Mouse (Mus musculus): ENCODE measurements around the gene Spata5. TPM values are rescaled to one million over a fixed set of nuclear protein-coding genes. Genes with fewer than 3 reads are reported as not detected.

The Spata5 gene
- 1.0 and 2.5 TPM in 2 replicates for total RNA-seq (2015; ENCODE audit: low replicate concordance)
- total RNA-seq (2017; ENCODE audit: low replicate concordance): 22.2 and 23.6 TPM in 2 replicates

GRCm38 (mm10) chr3:37419458-37419991 is at the start of gene Spata5:
Spata5 (plus strand) TSS chr3:37419896.
- peak; percentile 86 for ATAC-seq (replicated peaks; ENCODE audit: low FRiP score, poor library complexity, severe bottlenecking)

- no peak for ATAC-seq (replicated peaks; ENCODE audit: low FRiP score, poor library complexity, severe bottlenecking)
These were observed 49.3 kb upstream of the Spata5 start for GRCm38 (mm10) chr3:37370407-37370806.

- no peak for ATAC-seq (replicated peaks; ENCODE audit: low FRiP score, poor library complexity, severe bottlenecking)
These were observed 46.0 kb upstream of the Spata5 start for GRCm38 (mm10) chr3:37373712-37374111.

GRCm38 (mm10) chr3:37377926-37378325 is 41.8 kb upstream of the Spata5 start:
- ATAC-seq (replicated peaks; ENCODE audit: low FRiP score, poor library complexity, severe bottlenecking): no peak

GRCm38 (mm10) chr3:37378412-37378811 is 41.3 kb upstream of the Spata5 start:
- ATAC-seq (replicated peaks; ENCODE audit: low FRiP score, poor library complexity, severe bottlenecking): no peak

- ATAC-seq (replicated peaks; ENCODE audit: low FRiP score, poor library complexity, severe bottlenecking): no peak
These were observed 40.5 kb upstream of the Spata5 start for GRCm38 (mm10) chr3:37379201-37379600.

- ATAC-seq (replicated peaks; ENCODE audit: low FRiP score, poor library complexity, severe bottlenecking): no peak
These were observed 39.5 kb upstream of the Spata5 start for GRCm38 (mm10) chr3:37379930-37380881.

GRCm38 (mm10) chr3:37381457-37381856 is 38.2 kb upstream of the Spata5 start:
- ATAC-seq (replicated peaks; ENCODE audit: low FRiP score, poor library complexity, severe bottlenecking): no peak

GRCm38 (mm10) chr3:37383096-37383765 is 36.5 kb upstream of the Spata5 start:
- no peak for ATAC-seq (replicated peaks; ENCODE audit: low FRiP score, poor library complexity, severe bottlenecking)

GRCm38 (mm10) chr3:37387310-37387709 is 32.4 kb upstream of the Spata5 start:
- no peak for ATAC-seq (replicated peaks; ENCODE audit: low FRiP score, poor library complexity, severe bottlenecking)

GRCm38 (mm10) chr3:37396930-37397608 is 22.6 kb upstream of the Spata5 start:
- ATAC-seq (replicated peaks; ENCODE audit: low FRiP score, poor library complexity, severe bottlenecking): no peak

GRCm38 (mm10) chr3:37397646-37398045 is 22.1 kb upstream of the Spata5 start:
- no peak for ATAC-seq (replicated peaks; ENCODE audit: low FRiP score, poor library complexity, severe bottlenecking)

GRCm38 (mm10) chr3:37398661-37399395 is 20.9 kb upstream of the Spata5 start:
- ATAC-seq (replicated peaks; ENCODE audit: low FRiP score, poor library complexity, severe bottlenecking): no peak

- ATAC-seq (replicated peaks; ENCODE audit: low FRiP score, poor library complexity, severe bottlenecking): no peak
These were observed 17.7 kb upstream of the Spata5 start for GRCm38 (mm10) chr3:37401729-37402610.

GRCm38 (mm10) chr3:37407598-37407997 is 12.1 kb upstream of the Spata5 start:
- no peak for ATAC-seq (replicated peaks; ENCODE audit: low FRiP score, poor library complexity, severe bottlenecking)

- ATAC-seq (replicated peaks; ENCODE audit: low FRiP score, poor library complexity, severe bottlenecking): no peak
These were observed 6.2 kb upstream of the Spata5 start for GRCm38 (mm10) chr3:37413446-37413845.

- no peak for ATAC-seq (replicated peaks; ENCODE audit: low FRiP score, poor library complexity, severe bottlenecking)
These were observed 5.2 kb upstream of the Spata5 start for GRCm38 (mm10) chr3:37414413-37414960.

GRCm38 (mm10) chr3:37418341-37418740 is 1.4 kb upstream of the Spata5 start:
- no peak for ATAC-seq (replicated peaks; ENCODE audit: low FRiP score, poor library complexity, severe bottlenecking)

Data from erythroblast, adult 5-6 weeks (primary cell).